Mouse (Mus musculus) frontal cortex, postnatal 25 days (tissue): ENCODE results near the gene Ndufb8.

Experiments used
- DNase-seq, 2 experiments: peaks; one replicate each; pipeline ENCODE4 v3.0.0; 2022; ENCODE audit warnings: low spot score in 2 of 2

Gene Ndufb8

GRCm38 (mm10) chr19:44530018-44530417 lies 25.2 kb downstream of the Ndufb8 start:
- no peak for DNase-seq

GRCm38 (mm10) chr19:44525551-44526205 lies 29.6 kb downstream of the Ndufb8 start:
- DNase-seq = no peak

- no peak for DNase-seq
Measured at GRCm38 (mm10) chr19:44519152-44519551, 36.1 kb downstream of the Ndufb8 start.

- no peak for DNase-seq
Measured at GRCm38 (mm10) chr19:44517996-44518768, 37.1 kb downstream of the Ndufb8 start.

DNA sequence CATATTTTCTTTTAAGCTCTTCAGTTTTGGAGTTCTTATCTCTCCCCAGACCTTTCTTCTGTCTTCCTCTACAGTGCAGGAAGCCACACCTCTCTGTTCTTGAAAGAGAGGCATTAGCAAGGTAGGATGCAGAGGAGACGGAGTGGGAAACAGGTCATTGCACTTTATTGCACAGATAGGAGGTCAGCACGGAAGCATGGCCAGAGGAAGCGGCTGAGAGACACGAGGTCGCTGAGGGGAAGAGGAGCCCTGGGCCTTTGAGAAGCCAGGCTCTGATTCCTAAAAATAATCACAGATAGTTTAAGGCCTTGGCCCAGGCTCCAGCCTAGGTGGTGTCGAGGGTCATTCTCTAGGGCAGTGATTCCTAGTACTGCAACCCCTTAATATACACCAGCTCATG lies 39.5 kb downstream of the Ndufb8 start:
- no peak for DNase-seq

- no peak for DNase-seq
Measured at GRCm38 (mm10) chr19:44514521-44515451, 40.5 kb downstream of the Ndufb8 start.

GRCm38 (mm10) chr19:44513921-44514482 lies 41.2 kb downstream of the Ndufb8 start:
- DNase-seq = no peak

- DNase-seq = no peak
Measured at GRCm38 (mm10) chr19:44513054-44513833, 42.0 kb downstream of the Ndufb8 start.

- no peak for DNase-seq
Measured at GRCm38 (mm10) chr19:44512601-44513000, 42.6 kb downstream of the Ndufb8 start.

DNA sequence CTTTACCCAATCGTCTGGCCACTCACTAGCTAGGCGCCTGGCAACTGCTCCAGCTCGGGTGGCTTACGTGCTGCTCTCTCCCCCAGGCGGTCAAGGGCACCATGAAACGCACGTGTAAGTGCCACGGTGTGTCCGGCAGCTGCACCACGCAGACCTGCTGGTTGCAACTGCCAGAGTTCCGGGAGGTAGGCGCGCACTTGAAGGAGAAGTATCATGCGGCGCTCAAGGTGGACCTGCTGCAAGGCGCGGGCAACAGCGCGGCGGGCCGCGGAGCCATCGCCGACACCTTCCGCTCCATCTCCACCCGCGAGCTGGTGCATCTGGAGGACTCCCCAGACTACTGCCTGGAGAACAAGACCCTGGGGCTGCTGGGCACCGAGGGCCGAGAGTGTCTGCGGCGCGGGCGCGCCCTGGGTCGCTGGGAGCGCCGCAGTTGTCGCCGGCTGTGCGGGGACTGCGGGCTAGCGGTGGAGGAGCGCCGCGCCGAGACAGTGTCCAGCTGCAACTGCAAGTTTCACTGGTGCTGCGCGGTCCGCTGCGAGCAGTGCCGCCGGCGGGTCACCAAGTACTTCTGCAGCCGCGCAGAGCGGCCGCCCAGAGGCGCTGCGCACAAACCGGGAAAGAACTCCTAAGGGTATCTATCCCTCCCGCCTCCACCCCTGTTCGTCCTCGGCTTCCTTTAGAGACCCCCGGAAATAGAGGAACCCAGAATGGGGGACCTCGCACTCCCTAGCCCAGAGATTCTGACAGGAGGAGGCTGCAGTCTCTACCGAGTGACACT lies 43.6 kb downstream of the Ndufb8 start:
- DNase-seq = no peak

- DNase-seq = no peak
Measured at GRCm38 (mm10) chr19:44510534-44511175, 44.6 kb downstream of the Ndufb8 start.

DNA sequence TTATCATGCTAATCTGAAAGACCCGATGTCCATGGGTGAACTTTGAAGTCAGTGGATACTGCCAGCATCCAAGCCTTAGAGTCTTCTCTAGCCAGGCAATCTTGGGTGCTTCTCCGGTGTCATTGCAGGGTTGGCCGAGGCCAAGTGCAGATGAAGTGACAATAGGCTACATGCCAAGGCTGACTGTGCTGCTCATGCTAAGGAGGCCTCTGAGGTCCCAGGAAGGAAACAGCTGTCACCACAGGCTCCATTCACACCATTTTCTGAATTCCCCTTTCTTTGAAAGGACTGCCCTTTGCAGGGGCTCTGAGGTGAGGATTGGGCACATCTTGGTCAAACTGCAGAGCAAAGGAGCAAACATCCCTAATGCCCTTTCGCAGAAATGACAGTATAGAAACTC lies 52.5 kb downstream of the Ndufb8 start:
- DNase-seq = no peak

DNA sequence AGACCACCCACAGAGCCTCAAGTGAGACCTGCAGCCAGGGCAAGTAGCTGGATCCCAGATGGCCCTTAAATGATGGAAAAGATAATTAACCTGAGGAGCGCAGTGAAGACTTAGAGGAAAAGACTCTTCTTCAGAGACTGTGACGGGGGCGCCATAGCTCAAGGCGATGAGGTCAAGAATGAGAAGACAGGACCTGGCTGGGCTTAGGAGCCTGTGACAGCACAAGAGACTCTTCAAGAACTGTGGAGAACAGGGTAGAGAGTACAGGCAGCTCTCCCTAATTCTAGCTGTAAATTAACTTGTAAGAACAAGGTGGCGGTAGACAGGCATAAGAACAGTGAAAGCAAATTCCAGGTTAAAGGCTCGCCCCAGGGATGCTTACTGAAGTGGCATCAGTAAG lies 53.3 kb downstream of the Ndufb8 start:
- DNase-seq = no peak

- DNase-seq = no peak
Measured at GRCm38 (mm10) chr19:44500240-44500639, 55.0 kb downstream of the Ndufb8 start.

DNA sequence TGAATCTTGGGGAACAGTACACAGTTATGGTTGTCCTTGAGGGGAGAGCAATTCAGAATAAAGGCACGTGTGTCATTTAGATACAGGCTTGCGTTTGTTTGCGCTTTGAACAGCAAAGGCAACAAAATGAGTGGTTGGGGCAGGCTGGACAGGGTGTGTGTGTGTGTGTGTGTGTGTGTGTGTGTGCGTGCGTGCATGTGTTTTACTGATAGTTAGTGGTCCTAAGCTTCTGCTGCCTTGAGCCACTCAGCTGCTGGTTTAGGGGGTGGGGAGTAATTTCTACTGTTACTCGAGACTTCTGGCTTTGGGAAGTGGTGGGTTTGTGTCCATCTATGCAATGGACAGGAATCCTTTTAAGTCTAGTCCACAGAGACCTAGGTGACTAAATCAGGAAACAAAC lies 56.3 kb downstream of the Ndufb8 start:
- no peak for DNase-seq
